Mouse (Mus musculus) thymus, adult 2 months (tissue): ENCODE results near the gene Bach2.

Experiments
- CTCF ChIP-seq: fragments of 200-500 bp; IDR thresholded peaks from 2 replicates; pipeline ENCODE4 v1.5.1; 2012; ENCODE audit warnings: mild to moderate bottlenecking, control low read depth, low read length, moderate library complexity, borderline replicate concordance; ENCODE audit not compliant: control insufficient read depth, poor library complexity, insufficient read depth; ENCODE audit errors: extremely low read depth
- POLR2A ChIP-seq: fragments of 200-500 bp; IDR thresholded peaks from 2 replicates; pipeline ENCODE4 v1.6.1; 2012; ENCODE audit warnings: mild to moderate bottlenecking, low read length, control low read depth, moderate library complexity; ENCODE audit not compliant: control insufficient read depth, poor library complexity, insufficient read depth; ENCODE audit errors: extremely low read depth

DNA sequence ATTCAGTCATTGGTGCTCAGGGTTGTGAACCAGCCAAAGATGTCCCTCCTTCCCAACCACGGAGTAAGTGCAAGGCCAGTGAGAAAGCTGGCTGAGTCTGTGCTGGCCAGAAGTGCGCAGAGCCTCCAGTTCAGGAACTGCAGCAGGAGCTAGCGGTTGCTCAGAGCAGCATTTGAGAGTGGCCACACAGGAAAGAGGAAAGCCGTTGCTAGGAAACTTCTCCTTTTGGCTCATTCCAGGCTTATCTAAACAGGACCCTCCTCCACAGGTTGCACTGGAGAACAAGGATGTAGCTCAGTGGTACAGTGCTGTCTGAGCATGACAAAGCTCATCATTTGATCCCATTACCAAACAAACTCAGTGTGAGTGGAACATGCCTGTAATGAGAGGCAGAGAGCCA, 114.2 kb downstream of the Bach2 start:
- TF ChIP-seq POLR2A, result no peak
- TF ChIP-seq CTCF, result no peak
